Comparison of ENCODE assay signal across 19 mouse cellular contexts in the genomic region with DNA sequence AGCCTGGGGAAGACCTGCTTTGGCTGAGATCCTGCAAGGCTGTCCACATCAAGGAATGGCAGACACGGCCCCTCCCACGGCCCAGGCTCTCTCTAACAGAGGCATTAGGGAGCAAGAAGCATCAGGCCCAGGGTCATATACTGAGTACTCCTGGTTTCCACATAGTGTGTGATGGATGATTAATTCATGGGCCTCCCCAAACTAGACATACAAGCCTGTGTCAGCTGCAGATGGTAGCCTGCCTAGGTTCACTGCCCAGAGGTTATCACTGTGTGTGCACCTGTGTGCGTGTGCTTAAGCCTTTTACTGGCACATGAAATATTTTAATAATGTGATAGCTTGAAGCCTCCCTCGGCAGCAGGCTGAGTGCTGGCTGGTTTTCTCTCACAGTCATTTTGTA.
"Had no signal": no experiment of that assay in that cellular context is flagged by ENCODE, and none has a peak within 500 bp of the region (broad histone marks: within the 10 kb centered on the region; RNA-seq: fewer than 3 reads in every experiment).

No protein-coding gene starts in this region.

- H3K9me3 ChIP-seq: megakaryocyte, embryonic 14.5 days had no signal

- H3K4me2 ChIP-seq: lung, embryonic 14.5 days; midbrain, embryonic 11.5 days had no signal

- H3K4me3 ChIP-seq: layer of hippocampus, adult 2 months; left cerebral cortex, adult 2 months; megakaryocyte, embryonic 14.5 days had no signal

- H3K27ac ChIP-seq: hindbrain, postnatal 0 days; kidney, postnatal 0 days; layer of hippocampus, adult 2 months; left cerebral cortex, adult 2 months; macrophage had no signal

- ATAC-seq: hindbrain, postnatal 0 days; inflammation-experienced regulatory T-cells, adult 6 months; intestine, embryonic 16.5 days; lung, postnatal 0 days had no signal

- DNase-seq: kidney, adult 2 months; kidney, postnatal 25 days; layer of hippocampus, adult 9-11 months; lung, embryonic 14.5 days; midbrain, embryonic 14.5 days; right cerebral cortex, adult 18-20 months; right cerebral cortex, postnatal 14 days; right cerebral cortex, postnatal 4 days; thymus, postnatal 25 days had no signal

- H3K9ac ChIP-seq: lung, embryonic 14.5 days had no signal
